Mouse (Mus musculus) embryo, embryonic 11 days (tissue): ENCODE measurements around the gene Serhl.
A peak's percentile ranks its signal among the peaks of the same experiment; 100 is the strongest.
"Not testable (repeated sequence)": the region's sequence is repeated elsewhere in the genome, so short reads cannot be mapped to it uniquely, and the experiment has no call there.

Source experiments
- DNase-seq: peaks from one replicate; pipeline ENCODE4 v3.0.0-alpha.2; 2015

Serhl gene

GRCm38 (mm10) chr15:83085901-83086300 lies 3.4 kb upstream of the Serhl start:
- DNase-seq: peak; percentile 41

DNA sequence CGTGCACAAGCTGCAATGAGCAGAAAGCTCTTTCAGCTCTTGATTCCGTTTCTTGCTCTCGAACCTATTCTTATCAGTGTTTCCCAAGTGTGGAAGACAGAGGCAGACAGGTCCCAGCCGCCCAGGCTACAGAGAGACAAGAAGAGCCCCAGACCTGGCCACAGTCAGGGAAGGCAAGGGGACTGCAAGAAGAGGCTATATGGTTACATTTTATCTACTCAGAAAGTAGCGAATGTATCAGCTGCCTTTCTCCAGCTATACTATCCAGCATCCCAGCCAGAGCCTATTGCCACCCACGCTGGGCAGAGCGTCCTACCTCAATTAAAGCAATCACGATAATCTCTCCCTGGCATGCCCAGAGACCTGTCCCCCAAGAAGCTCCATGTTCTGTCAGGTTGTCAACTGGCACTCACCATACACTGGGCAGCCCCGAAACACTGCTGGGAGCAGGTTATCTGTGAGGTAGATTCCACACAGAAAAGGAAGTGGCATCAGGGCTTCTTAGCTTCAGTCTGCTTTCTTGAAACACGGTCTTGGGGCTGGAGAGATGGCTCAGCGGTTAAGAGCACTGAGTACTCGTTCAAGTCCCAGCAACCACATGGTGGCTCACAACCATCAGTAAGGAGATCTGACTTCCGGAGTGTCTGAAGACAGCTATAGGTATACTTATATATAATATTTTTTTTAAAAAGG lies 2.5 kb upstream of the Serhl start:
- DNase-seq: no peak

DNA sequence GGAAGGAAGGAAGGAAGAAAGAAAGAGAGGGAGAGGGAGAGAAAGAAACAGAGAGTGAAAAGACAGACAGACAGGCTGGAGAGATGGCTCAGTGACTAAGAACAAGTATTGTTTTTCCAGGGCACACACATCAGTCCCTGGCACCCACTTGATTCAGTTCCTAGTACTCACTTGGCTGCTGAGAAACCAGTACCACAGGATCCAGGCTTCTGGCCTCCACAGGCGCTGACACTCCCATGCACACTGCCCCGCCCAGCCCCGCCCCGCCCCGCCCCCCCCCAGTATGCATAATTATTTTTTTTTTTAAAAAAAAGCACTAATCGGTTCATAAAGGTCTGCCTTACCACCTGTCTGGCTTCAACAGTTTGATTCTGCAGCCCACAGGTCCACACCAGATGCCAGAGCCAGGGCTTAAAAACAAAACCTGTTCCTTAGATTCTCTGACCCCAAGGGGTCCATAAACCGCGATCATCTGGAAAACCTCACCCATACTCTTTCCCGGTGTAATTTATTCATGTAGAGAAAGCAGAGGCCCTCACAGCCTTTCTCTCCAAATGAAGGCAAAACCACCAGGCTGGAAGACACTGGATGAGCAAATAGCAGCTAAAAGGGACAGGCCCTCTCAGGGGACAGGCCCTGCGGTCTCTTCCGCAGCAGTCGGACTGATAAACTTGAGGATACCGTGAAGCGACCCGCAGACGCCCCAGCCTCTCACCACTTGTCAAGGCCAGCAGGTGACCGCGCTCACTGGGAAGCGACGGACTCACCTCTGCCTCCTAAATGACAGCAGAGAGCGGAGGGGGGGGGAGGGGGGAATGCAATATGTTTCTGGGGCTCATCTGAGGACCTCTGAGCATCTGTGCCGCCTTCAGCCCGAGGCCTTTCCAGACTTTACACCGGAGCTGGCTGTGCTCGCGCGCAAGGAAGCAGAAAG lies 544 bp upstream of the Serhl start:
- peak; percentile 14 for DNase-seq

- peak; percentile 13 for DNase-seq
Observed at GRCm38 (mm10) chr15:83090874-83091273, 1.6 kb downstream of the Serhl start.

DNA sequence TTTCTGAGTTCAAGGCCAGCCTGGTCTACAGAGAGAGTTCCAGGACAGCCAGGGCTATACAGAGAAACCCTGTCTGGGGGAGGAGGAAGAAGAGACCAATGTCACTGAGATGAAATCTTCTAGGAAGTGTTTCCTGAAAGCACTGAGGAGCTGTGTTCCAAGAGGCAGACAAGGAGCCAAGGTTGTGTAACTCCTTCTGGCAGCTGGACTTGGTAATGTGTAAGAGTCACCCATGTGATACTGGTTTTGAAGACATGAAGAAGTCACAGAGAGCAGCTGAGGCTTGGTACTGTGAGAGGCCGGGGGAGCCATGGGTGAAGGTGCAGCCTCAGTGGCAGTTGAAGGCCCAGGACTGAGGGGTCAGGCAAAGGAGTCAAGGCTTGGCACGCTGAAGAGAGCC lies 4.4 kb downstream of the Serhl start:
- no peak for DNase-seq

DNA sequence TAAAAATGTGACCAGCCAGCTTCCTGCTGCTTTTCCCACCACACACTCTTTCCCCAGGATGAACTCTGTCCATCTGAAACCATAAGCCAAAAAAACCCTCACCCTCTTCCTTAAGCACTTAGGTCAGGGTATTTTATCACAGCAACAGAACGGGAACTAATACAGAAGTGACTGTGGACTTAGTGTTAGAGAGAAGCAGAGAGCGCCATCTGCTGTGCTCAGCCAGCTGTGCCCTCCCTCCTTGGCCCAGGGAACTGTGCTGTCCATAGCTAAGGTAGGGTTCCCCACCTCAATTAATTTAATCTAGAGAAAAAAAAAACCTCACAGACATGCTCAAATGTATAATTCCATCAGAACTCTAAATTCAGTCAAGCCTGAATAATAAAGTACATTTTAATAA lies 6.6 kb downstream of the Serhl start:
- peak; percentile 36 for DNase-seq

- peak; percentile 94 for DNase-seq
Observed at GRCm38 (mm10) chr15:83099533-83100331, 10.4 kb downstream of the Serhl start.

DNA sequence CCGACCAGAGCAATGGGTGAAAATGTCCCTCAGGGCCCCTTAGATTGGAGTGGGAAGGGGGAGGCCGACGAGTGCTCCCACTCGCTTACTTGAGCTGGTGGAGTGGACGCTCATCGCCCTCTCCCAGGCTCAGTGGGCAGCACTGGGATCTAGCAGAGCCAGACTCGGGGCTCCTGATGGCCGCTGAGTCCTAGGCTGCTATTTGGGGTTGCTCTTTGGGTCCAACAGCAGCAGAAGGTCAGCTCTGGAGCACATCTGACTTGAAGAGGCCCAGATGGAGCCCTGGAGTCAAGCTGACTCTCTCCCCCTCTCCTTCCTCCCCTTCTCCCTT lies 11.0 kb downstream of the Serhl start:
- no peak for DNase-seq

DNA sequence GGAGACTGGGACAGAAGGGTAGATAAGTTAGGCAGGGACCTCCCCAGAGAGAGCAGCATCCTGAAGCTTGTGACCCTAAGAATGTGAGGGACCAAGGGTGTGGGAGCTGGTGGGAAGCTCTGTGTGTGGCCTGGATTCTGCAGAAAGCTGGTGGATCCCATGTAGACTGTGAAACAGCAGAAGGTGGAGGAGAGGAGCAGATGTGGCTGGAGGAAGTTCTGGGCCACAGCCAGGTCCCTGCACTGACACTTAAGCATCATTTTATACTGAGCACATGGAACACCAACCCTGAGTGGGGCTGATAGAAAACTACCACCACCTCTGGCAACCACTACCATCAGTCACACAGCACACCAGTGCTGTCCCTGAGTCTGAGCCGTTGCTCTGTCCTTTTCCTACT lies 13.8 kb downstream of the Serhl start:
- DNase-seq: no peak

- no peak for DNase-seq
Observed at GRCm38 (mm10) chr15:83106426-83106825, 17.1 kb downstream of the Serhl start.

GRCm38 (mm10) chr15:83107814-83108213 lies 18.5 kb downstream of the Serhl start:
- no peak for DNase-seq

DNA sequence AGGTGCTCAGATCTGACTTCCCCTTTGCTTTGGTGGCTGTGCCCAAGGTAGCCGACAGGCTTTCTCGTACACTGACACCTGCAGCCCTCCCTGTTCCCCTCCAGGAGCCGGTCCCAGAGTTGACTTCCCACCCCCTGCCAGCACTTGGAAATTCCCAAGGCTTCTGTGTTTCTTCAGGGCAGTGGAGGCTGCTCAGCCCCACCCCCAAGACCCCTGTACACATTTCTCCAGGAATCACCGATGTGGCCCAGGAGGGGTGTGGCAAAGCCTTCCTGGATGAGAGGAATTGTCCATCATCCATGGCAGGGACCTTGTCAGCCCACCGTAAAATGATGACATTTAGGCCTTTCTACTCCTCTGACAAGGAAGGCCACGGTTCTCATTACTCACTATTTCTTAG lies 22.0 kb downstream of the Serhl start:
- no peak for DNase-seq

GRCm38 (mm10) chr15:83111874-83112273 lies 22.6 kb downstream of the Serhl start:
- no peak for DNase-seq

DNA sequence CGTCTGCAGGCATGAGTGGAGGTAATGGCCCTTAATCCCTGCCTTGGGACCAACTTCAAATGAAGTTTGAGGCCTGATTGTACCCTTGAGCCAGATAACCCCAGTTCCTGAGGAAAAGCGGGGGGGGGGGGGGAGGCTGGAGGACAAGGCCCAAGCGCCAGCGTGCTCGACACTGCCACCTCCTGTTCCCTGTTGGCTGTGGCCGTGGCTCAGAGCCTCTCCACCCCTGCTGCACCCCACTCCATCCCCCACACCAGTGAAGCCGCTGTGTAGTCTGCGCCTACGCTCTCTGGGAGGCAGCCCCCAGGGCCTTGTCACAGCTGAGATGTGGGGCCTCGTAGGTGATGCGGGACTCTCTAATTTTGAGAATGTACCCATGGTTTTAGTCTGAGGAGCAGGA lies 23.6 kb downstream of the Serhl start:
- DNase-seq: peak; percentile 75

GRCm38 (mm10) chr15:83114106-83114505 lies 24.8 kb downstream of the Serhl start:
- no peak for DNase-seq

GRCm38 (mm10) chr15:83115071-83115470 lies 25.8 kb downstream of the Serhl start:
- peak; percentile 24 for DNase-seq

- no peak for DNase-seq
Observed at GRCm38 (mm10) chr15:83118360-83118759, 29.1 kb downstream of the Serhl start.

DNA sequence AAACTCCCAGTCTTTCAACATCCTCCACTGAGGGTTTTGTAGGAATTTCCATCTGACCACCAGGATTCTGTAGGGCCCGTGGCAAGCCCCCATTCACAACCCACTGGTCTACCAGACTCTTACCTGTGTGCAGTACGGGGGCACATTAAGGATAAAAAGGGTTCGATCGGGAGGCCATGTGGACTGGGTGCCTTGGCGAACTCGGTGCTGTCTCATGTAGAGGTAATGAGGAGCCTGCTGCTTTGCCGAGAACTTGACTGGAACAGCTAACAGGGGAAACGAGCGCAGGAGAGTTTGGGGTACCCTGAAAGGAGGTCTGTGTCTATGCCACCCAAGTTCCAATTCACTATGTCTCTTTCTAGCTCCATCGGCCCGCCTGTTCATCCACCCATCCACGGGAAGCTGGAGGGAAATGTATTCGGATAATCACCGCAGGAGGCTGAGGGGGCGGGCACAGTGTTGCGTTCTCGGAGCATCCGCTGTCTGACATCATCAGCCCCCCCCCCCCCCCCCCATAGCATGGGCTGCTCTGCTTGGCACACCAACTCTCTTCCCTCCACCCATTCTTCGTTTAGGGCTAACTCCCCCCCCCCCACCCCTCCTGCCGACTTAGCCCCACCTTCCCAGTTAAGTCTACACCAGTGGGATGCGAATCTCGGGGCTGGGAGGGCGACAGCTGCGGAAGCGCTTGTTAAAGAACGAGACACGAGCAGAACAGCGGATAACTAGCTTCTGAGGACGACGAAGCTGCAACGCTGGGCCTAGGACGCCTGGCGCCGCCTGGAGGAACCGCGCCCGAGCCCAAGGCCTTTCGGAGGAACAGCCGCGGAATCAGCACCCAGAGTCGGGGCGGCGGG lies 32.6 kb downstream of the Serhl start:
- DNase-seq: peak; percentile 74

DNA sequence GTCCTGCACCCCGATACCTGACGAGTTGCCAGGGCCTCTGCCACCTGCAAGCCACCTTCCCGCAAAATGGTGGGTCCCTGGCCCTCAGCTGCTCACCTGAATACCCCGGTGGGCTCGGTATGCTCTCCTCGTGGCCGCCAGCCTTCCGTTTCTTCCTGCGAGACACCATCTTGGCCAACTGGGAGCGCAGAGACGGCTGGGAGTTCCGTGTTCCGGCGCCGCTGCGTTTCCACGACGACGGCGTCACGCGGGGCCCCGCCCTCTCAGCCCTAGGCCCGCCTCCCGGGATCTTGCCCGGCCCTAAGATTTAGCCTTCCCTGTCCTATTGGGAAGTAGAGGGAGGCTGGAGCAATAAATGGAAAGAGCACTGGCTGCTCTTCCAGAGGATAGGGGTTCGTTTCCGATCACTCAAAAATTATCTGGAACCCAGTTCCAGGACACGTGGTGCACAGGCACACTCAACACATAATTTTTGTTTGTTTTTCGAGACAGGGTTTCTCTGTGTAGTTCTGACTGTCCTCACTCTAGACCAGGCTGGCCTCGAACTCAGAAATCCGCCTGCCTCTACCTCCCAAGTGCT lies 33.4 kb downstream of the Serhl start, which contains the start of gene Rrp7a:
Gene Rrp7a (minus strand): TSS at position 236 of the 580 bp plus-strand sequence.
- DNase-seq: peak; percentile 95

- no peak for DNase-seq
Observed at GRCm38 (mm10) chr15:83124625-83125024, 35.3 kb downstream of the Serhl start.

GRCm38 (mm10) chr15:83126582-83126981 lies 37.3 kb downstream of the Serhl start:
- no peak for DNase-seq

DNA sequence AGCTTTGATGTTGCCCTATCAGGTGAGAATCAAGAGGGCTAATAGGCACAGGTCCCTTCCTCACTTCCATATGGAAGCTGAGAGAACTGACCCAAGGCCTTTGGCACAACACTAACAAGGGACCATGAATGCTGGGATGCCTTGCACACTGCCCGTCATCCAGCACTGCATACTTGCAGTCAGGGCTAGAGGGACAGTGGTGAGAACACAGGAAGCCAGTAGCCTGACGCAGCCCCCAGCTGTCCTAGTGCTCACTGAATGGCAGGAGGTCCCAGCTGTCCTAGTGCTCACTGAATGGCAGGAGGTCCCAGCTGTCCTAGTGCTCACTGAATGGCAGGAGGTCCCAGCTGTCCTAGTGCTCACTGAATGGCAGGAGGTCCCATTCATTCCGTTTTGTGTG lies 37.7 kb downstream of the Serhl start:
- DNase-seq: not testable (repeated sequence)
